Mouse (Mus musculus): ENCODE data around the gene Akap13.

Gene Akap13

DNA sequence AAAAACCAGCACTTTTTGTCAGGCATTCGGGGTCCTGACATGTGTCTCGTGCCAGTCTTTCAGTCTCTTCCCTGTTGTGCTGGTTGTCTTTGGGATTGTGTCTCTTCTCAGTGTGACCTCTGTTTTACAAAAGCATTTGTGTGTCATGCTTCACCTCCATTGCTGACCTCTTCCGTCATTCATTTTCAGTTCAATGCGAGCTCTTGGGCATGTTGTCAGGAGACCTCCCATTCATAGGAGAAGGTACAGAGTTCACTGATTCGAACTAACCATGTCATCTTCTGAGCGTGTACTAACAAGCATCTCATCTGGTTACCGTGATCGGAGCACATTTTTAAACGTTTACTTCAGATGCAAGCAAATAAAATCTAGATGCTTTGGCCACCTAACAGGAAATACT, 224.3 kb downstream of the Akap13 start:
- peak; percentile 31 for DNase-seq (ENCODE audit: low spot score)

DNA sequence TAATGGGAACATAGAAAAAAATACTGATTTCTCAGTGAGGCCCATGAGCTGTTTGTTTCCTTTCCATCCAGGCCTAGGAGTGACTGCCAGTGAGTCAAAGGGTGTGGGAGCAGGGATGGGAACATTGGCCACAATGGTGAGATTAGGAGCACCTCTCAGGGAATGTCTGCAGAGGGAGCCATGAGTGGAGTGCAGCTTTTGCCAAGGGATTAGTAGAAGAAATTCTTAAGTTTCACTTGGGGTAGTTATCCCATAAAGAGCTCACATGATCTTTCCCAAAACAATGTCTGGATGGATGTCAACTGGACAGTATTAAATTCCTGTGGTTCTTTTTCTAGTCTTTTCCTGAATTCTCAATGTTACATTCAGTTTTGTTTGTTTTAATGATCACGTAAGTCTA, 227.6 kb downstream of the Akap13 start:
- DNase-seq (ENCODE audit: low spot score): no peak

- no peak for DNase-seq (ENCODE audit: low spot score)
Observed at GRCm38 (mm10) chr7:75683410-75683809, 228.1 kb downstream of the Akap13 start.

DNA sequence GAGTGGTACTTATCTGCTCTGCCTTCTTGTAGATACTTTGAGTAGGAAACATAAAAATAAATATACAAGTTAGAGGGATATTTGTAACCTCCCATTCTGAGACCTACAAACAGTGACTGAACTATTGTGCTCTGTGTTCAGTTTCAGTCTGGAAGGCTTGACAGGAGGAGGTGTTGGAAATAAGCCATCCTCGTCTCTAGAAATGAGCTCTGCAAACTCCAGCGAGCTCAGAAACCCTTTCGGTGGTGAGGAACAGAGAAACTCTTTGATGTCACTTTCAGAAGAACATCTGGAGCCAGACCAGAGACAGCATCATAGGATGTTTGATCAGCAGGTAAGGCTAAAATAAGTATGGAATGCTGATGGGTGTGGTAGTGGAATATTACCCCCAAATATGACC, 229.6 kb downstream of the Akap13 start:
- no peak for DNase-seq (ENCODE audit: low spot score)

DNA sequence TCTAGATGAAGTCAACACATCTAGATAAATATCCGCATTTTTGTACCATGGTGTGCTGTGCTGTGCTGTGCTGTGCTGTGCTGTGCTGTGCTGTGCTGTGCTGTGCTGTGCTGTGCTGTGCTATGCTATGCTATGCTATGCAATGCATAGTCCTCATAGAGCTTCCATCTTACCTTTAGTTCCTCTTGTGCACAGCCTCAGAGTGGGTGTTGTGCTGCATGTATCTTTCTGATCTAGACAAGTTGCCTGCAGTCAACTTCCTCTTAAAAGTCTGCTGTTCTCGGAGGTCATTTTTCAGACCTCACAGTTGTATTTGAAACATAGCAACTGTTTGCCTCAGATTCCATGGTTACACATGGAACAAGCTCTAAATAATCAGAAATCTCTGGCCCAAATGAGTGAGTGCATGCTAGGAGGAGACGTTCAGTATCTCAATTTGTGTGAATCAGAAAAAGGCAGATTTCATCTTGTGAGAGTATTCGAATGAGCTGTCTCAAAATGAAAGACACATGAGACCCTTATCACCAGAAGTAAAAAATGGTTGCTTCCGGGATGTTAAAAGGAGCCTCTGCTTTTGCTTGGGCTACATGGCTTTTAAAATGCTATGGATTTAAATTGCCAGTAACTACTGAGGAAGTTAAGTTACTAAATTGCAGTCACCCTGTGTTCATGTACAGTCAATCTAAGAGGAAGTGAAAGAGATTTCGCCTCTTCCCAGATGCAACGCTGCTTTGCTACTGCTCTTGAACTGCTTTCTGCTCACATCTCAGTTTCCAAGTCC, 230.9 kb downstream of the Akap13 start:
- no peak for DNase-seq (ENCODE audit: low spot score)

- DNase-seq (ENCODE audit: low spot score): no peak
Observed at GRCm38 (mm10) chr7:75686827-75687164, 231.5 kb downstream of the Akap13 start.

DNA sequence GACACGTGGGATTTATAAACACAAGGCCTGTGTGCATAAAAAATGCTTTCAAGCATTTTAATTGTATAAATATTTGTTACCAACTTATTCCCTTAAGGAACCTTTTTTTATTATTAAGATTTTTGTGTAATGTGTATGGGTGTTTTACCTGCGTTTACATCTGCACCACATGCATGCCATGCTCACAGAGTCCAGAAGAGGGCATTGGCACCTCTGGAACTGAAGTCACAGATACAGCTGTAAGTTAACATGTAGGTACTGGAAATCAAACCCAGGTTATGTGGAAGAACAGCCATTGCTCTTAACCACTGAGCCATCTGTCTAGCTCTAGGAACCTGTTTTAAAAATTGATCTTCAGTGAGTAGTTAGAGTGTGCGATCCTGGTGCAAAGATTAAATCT, 232.8 kb downstream of the Akap13 start:
- no peak for DNase-seq (ENCODE audit: low spot score)

GRCm38 (mm10) chr7:75694777-75695176, 239.4 kb downstream of the Akap13 start:
- DNase-seq (ENCODE audit: low spot score): no peak

DNA sequence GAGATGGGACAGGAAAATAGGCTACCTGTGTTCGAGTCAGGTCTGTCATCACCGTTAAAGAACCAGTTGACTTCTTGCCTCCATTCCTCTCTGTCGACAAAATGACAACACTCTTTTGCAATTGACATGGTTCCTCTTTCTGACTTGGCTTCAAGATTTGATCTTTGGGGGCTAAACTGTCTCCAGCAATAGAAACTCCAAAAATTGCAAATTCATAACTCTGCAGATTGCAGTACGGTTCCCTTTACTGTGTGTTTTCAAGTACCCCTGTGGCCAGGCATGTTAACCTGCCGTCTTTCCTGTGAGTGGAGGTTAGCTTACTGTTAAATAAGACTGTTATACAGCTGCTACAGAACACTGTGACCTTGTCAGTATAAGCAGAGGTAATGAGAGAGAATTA, 244.5 kb downstream of the Akap13 start:
- no peak for DNase-seq (ENCODE audit: low spot score)

- DNase-seq (ENCODE audit: low spot score): no peak
Observed at GRCm38 (mm10) chr7:75700771-75701345, 245.5 kb downstream of the Akap13 start.

DNA sequence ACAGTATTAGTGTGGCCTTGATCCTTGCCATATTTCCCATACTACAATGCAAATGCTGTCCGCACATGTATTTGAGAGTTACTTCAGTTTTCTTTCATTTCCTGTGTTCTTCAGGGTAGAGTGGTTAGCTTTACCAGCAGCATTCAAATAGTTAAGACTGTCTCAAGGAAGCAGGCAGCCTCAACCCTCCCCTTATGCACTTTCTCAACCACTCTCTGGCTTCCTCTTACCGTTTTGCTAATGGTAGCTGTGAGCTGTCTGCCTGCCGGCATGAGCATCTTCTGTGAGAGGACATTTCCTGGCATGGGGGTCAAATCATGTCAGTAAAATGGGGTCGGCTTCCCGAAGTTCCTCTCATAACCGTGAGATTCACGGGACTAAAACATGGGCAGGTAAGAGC, 246.4 kb downstream of the Akap13 start:
- DNase-seq (ENCODE audit: low spot score): no peak

GRCm38 (mm10) chr7:75702368-75702767, 247.0 kb downstream of the Akap13 start:
- no peak for DNase-seq (ENCODE audit: low spot score)

- no peak for DNase-seq (ENCODE audit: low spot score)
Observed at GRCm38 (mm10) chr7:75702966-75703645, 247.8 kb downstream of the Akap13 start.

GRCm38 (mm10) chr7:75704862-75705261, 249.5 kb downstream of the Akap13 start:
- no peak for DNase-seq (ENCODE audit: low spot score)

DNA sequence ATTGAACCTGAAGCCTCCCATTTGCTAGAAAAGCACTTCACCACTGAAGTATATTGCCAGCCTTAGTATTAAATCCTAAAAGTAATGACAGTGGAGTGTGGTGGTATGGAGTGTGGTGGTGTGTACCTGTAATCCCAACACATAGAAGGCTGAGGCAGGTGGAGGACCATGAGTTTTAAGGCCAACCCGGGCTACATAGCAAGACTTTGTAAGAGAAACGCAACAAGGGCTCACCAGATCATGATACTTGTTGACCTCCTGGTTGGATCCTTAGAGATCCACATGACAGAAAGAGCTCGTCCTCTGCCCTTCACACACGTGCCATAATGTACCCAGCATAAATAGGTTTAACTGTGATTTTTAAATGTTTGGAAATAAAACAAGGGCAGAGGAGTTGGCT, 254.6 kb downstream of the Akap13 start:
- DNase-seq (ENCODE audit: low spot score): no peak

DNA sequence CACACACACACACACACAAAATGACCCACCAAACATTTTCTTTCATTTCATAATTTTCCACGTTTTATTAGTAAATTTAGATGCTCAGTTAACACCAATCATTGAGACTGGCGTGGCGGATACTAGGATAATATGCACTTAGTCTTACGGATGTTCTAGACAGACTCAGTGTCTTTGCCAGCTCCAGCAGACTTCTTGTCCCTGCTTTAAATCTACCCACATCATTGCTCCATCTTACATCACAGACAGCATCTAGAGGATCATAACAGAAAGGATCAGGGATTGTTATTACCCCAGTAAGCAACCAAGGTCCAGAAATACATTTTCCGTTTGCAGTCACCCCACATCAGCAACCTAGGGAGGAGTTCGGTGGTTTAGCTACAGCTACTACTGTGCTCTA, 255.6 kb downstream of the Akap13 start:
- no peak for DNase-seq (ENCODE audit: low spot score)

GRCm38 (mm10) chr7:75711436-75711835, 256.1 kb downstream of the Akap13 start:
- DNase-seq (ENCODE audit: low spot score): no peak

- DNase-seq (ENCODE audit: low spot score): no peak
Observed at GRCm38 (mm10) chr7:75712808-75713207, 257.5 kb downstream of the Akap13 start.

- no peak for DNase-seq (ENCODE audit: low spot score)
Observed at GRCm38 (mm10) chr7:75713959-75714358, 258.6 kb downstream of the Akap13 start.

- DNase-seq (ENCODE audit: low spot score): no peak
Observed at GRCm38 (mm10) chr7:75715026-75715425, 259.7 kb downstream of the Akap13 start.

DNA sequence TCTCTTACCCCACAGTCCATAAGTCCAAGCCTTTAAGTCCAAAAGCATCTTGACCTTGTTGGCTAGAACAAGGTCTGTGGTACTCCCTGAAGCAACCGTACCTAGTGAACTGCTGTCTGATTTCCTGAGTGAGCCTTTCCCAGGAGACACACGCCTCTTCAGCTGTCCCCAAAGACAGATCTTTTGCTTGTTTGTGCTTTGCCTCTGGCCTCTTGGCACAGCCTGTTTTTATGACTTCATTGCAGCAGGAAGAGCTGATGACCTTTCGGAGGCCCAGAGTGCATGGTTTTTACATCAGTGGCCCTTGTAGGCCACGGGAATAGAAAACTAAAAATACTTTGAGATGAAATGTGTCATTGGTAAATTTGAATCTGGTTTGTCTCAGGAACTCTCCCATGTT, 260.6 kb downstream of the Akap13 start:
- peak; percentile 14 for DNase-seq (ENCODE audit: low spot score)

- no peak for DNase-seq (ENCODE audit: low spot score)
Observed at GRCm38 (mm10) chr7:75717349-75717748, 262.0 kb downstream of the Akap13 start.

- no peak for DNase-seq (ENCODE audit: low spot score)
Observed at GRCm38 (mm10) chr7:75721302-75721701, 266.0 kb downstream of the Akap13 start.

All from embryo, embryonic 10.5 days (tissue).